Mouse (Mus musculus): ENCODE measurements at regions not wholly inside any gene's neighbourhood (a gene's known extent, or its start where the extent isn't known, plus 50 kb on each side); places are given as distances from the start of the nearest gene placed in this dataset.

DNA sequence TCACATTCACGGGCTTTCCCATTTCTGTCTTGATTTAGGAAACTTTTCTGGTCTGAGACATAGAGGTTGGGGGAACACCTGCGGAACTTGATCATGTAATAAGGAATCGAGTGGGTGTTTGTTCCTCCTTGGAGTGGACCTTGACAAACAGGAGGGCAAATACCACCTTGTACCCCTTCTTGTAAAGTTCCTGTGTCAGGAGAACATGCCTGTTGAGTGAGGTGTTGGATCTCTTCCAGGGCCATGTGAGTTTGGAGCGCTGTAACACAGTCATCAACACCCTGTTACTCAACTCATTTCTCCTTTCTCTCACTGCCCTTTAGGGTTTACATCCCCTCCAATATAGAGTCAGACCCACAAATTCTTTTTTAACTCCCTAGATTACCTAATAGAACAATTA is 162.0 kb downstream of the Dact1 start:
- TF ChIP-seq CTCF (IDR thresholded peaks at IDR 0.05; ENCODE audit: low read depth) (no peak), EP300 (IDR thresholded peaks at IDR 0.05; ENCODE audit: low read depth) (no peak)

Measured in liver, embryonic 14.5 days (tissue).